Mouse (Mus musculus) embryo, embryonic 9.5 days (tissue): ENCODE results near the gene Aldh1a1.

Source experiments
- DNase-seq: peaks from one replicate; pipeline ENCODE4 v3.0.0-alpha.2; 2017; ENCODE audit errors: extremely low spot score

The Aldh1a1 gene

DNA sequence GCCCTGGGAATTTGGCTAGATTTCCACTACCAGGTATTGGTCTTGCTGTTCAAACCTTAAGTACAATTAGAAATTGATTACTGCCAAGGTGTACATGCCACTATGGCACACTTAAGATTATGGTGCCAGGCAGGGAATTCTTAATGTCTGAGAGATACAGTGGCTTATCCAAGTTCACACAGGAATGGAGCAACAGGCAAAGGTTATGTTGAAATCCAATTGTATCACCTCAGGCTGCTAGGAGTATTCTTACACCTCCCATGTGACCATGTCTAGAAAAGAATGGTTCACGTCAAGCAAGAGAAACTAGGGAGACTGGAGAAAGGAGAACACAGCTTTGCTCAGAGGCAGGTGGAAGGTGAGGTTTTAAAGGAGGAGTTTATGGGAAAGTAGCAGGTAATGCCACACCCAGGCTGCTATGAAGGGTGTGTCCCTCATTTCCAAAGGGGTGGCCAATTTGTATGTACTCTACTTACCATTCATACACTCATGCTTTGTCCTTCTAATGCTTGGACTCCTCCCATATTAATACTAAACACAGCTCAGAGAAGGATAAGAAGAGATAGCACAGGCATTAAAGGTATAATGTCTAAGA, 160.7 kb downstream of the Aldh1a1 start:
- no peak for DNase-seq

DNA sequence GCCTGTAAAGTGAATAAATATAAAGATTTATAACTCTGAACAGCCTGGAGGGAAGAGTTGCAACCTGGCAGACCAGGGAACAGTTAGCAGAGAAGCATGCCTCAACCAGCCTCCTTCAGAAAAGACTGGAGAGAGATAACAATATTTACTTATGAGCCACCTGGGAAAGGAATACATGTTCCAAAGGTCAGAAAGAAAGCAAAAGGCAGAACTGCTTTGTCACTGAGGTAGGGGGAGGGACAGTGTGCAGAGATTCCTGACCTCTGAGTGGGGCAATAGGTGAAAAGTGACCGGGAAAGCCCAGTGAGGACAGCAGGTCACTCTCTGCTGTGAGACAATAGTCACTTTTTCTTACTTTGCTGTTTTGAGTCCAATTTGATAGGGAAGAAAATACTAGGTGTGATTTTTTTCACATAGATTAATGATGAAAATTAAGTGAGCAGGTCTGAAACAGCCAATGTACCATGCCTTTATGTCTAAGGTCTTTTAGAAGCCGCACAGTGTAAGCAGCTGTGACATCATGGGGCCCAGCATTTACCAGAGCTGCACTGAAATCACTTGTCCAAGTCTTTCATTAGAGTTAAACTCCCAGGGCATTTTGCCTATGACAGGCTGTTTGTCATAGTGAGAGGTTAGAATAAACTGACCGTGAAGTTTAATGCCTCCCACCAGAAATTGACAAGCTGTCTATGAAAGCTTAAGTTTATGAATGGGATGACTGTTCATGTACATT, 161.8 kb downstream of the Aldh1a1 start:
- DNase-seq = no peak

DNA sequence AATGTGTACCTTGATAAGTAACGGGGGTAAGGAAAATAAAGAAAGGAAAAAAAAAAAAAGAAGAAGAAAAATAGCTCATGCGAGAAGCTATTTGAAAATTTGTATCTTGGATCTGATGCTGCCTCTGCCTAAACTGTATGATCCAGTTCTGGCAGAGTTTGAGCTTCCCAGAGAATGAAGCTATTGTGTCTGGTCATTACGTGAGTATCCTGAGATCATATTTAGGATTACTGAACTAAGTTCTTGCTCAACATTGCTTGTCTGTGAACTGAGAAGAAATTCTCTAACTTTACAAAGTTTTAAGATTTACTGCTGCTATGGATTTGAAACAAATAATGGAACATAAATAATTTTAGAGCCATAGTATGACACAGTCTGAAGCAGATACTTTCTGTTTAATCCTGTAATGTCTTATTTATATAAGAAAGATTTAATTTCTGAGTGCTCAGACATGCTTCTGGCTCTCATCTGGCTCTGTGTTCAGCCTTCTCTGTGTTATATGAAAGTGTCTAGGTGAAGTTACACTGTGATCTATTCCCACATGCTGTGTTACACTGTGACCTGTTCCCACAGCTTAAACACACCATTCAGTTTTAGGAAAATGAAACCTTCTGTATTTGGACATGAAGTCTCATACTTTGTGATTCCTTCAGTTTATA, 185.3 kb downstream of the Aldh1a1 start:
- DNase-seq = no peak
